Mouse (Mus musculus): ENCODE data around the gene Tfip11. TPM values are rescaled to one million over a fixed set of nuclear protein-coding genes. Genes with fewer than 3 reads are reported as not detected.

The Tfip11 gene
- polyA plus RNA-seq, 1 experiment: 39.4 TPM

DNA sequence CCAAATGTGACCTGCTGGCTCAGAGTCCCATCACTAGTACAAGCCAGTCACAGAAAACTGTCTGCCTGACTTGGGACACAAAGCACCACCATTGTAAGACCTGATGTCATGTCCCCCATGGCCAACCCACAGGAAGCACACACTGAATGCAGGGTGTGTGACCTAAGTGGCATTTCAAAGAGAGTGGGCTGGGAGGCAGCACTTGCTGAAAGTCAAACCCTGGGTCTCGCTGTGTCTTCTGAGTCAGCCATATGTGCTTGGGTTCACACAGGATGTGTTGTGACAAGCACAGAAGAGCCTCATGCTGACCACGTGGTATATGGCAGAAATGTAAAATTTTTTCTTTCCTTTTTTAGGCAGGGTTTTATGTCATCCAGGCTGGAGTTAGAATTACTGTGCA is 28.9 kb upstream of the Tfip11 start:
- TF ChIP-seq POLR2A (IDR thresholded peaks at IDR 0.05; ENCODE audit: extremely low read depth, insufficient read depth, low read length) (no peak), CTCF (IDR thresholded peaks at IDR 0.05; ENCODE audit: extremely low read depth, insufficient read depth, low read length) (no peak)
- H3K4me1 ChIP-seq (ENCODE audit: control insufficient read depth, insufficient read depth, low read length): peaks cover 14% of the 10 kb centered on the region
- H3K27ac ChIP-seq (ENCODE audit: insufficient read depth, low read length): no peak overlapping the region
- no peak overlapping the region for H3K4me3 ChIP-seq (ENCODE audit: insufficient read depth, low read length)

DNA sequence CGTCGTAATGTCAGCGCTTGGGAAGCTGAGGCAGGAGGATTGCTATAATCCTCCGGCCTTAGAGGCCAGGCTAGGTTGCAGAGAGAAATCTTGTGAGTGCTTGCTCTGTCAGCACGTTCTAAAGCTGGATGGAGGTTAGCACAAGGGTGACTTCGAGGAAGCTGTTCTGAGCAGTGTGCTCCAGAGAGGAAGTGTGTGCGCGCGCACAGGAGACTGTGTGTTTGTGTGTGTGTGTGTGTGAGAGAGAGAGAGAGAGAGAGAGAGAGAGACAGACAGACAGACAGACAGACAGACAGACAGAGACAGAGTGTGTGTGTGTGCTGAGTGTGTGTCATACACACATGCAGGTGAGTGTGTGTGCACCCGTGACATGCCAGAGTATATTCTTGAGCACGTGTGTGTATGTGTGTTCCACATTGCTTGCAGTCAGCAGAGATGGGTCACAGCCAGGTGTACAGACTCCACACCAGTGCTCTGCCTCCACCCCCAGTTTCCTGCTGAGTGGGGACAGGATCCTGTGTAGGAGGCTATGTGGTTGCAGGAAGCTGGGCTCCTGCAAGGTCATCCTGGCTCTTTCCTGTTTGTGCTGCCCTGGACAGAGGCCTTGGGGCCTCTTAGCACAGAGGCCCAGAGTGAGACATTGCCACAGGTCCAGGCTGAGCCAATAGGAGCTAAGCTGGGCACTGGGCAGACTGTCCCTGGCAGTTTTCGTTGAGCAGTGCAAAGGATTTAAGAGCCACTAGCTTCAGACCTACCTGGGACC is 27.8 kb upstream of the Tfip11 start:
- Histone ChIP-seq H3K4me1 (ENCODE audit: control insufficient read depth, insufficient read depth, low read length) (peaks cover 12% of the 10 kb centered on the region), H3K4me3 (ENCODE audit: insufficient read depth, low read length) (no peak overlapping the region), H3K27ac (ENCODE audit: insufficient read depth, low read length) (peak overlapping the region; percentile 5; the same call in 1 of the 2 replicates)
- no peak for TF ChIP-seq POLR2A (IDR thresholded peaks at IDR 0.05; ENCODE audit: extremely low read depth, insufficient read depth, low read length)
- no peak for TF ChIP-seq CTCF (IDR thresholded peaks at IDR 0.05; ENCODE audit: extremely low read depth, insufficient read depth, low read length)

DNA sequence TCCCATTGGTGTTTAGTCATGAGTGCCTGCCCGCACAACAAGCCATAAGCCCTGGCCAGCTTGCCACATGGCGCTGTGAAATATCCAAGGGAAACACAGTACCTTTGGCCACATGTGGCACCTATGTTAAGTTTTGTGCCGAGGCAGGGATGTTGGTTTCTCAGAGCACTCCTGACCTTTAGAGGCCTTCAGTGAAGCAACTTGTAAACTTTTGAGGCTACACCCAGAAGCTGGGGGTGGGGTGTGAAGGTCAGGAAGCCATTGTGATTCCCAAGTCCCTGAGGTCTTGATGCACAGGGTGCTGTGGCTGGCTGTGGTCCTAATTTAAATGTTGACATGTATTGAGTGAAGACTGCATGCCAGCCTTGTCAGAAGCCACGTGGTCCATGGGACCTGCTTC is 26.8 kb upstream of the Tfip11 start:
- no peak overlapping the region for H3K4me3 ChIP-seq (ENCODE audit: insufficient read depth, low read length)
- peaks cover 12% of the 10 kb centered on the region for H3K4me1 ChIP-seq (ENCODE audit: control insufficient read depth, insufficient read depth, low read length)
- TF ChIP-seq CTCF (IDR thresholded peaks at IDR 0.05; ENCODE audit: extremely low read depth, insufficient read depth, low read length): no peak
- TF ChIP-seq POLR2A (IDR thresholded peaks at IDR 0.05; ENCODE audit: extremely low read depth, insufficient read depth, low read length): no peak
- H3K27ac ChIP-seq (ENCODE audit: insufficient read depth, low read length): 0 out of 2 replicates have a peak overlapping the region, but pooled peaks have one; percentile 5

DNA sequence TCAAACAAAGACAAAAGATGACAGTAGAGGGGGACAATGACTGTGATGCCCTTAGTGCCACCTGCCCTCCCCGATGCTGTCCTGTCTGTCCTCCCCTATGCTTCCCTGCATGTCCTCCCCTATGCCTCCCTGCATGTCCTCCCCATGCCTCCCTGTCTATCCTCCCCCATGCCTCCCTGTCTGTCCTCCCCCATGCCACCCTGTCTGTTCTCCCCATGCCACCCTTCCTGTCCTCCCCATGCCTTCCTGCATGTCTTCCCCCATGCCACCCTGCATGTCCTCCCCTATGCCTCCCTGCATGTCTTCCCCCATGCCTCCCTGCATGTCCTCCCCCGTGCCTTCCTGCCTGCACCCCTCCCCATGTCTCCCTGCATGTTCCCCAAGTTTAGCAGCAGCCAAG is 26.0 kb upstream of the Tfip11 start:
- Histone ChIP-seq H3K27ac (ENCODE audit: insufficient read depth, low read length) (no peak overlapping the region), H3K4me3 (ENCODE audit: insufficient read depth, low read length) (no peak overlapping the region), H3K4me1 (ENCODE audit: control insufficient read depth, insufficient read depth, low read length) (peaks cover 12% of the 10 kb centered on the region)
- TF ChIP-seq POLR2A (IDR thresholded peaks at IDR 0.05; ENCODE audit: extremely low read depth, insufficient read depth, low read length) (no peak), CTCF (IDR thresholded peaks at IDR 0.05; ENCODE audit: extremely low read depth, insufficient read depth, low read length) (no peak)

DNA sequence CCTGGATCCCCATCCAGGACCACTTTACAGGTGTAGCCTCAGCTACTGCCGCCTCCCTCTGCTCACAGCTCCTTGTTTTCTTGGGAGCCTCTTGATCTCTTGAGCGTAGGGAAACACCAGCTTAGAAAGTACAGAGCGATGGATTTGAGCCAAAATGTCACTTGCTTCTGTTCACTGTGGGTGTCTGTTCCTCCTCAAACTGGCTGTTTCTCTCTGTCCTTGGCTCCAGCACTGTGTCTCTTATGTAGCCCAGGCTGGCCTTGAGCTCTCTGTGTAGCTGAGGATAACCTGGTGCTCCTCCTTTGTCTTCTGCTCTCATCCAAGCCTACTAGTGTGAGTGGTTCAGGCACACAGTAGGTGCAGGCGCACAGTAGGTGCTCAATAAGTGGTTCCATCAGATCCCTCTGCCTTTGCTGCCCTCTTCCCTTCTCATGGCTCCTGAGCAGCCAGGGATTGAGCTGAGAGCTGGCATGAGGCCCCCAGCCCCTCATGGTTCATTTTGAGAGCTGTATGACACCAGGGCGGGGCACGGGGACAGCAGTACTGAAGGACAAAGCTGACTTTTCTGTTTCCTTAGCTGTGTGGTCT is 25.3 kb upstream of the Tfip11 start:
- Histone ChIP-seq H3K4me1 (ENCODE audit: control insufficient read depth, insufficient read depth, low read length) (peaks cover 12% of the 10 kb centered on the region), H3K27ac (ENCODE audit: insufficient read depth, low read length) (no peak overlapping the region), H3K4me3 (ENCODE audit: insufficient read depth, low read length) (no peak overlapping the region)
- TF ChIP-seq POLR2A (IDR thresholded peaks at IDR 0.05; ENCODE audit: extremely low read depth, insufficient read depth, low read length) (no peak), CTCF (IDR thresholded peaks at IDR 0.05; ENCODE audit: extremely low read depth, insufficient read depth, low read length) (no peak)

DNA sequence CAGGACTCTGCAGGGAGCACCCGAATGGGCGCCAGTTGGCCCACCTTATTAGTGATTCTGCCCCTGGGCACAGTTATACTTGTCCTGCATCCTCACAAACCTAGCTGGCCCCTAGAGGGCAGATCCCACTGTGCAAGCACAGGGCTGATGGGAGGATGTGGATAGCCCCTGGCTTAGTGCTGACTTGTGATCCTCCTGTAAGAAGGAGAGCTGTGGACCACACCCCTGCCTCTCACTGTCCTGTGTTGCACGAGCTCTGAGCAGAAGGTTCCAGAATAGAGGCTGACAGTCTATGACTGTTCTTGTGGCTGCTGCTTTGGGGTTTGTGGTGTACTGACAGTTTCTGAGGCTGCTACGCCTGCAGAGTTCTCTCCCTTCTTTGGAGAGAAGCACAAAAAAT is 24.5 kb upstream of the Tfip11 start:
- peaks cover 12% of the 10 kb centered on the region for H3K4me1 ChIP-seq (ENCODE audit: control insufficient read depth, insufficient read depth, low read length)
- H3K27ac ChIP-seq (ENCODE audit: insufficient read depth, low read length): no peak overlapping the region
- TF ChIP-seq CTCF (IDR thresholded peaks at IDR 0.05; ENCODE audit: extremely low read depth, insufficient read depth, low read length) (0 out of 2 replicates have a peak, but pooled peaks have one; percentile 3), POLR2A (IDR thresholded peaks at IDR 0.05; ENCODE audit: extremely low read depth, insufficient read depth, low read length) (no peak)
- no peak overlapping the region for H3K4me3 ChIP-seq (ENCODE audit: insufficient read depth, low read length)

DNA sequence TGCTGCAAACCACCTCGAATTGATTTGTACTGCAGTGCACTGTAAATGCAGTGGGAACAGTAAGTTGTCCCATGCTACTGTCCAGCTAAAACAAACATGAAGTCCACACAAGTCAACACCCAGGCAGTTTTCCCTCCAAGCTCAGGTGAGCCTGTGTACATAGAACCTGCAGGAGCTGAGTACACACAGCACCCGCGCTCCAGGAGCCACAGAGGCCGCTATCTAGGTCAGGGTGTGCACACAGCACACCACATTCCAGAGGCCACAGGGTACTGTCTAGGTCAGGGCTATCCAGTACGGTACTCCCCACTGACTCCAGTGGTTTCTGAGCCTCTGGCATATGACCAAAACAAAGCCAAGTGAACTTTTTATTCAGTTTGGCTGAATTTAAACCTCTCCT is 23.8 kb upstream of the Tfip11 start:
- Histone ChIP-seq H3K4me3 (ENCODE audit: insufficient read depth, low read length) (no peak overlapping the region), H3K4me1 (ENCODE audit: control insufficient read depth, insufficient read depth, low read length) (peaks cover 12% of the 10 kb centered on the region), H3K27ac (ENCODE audit: insufficient read depth, low read length) (no peak overlapping the region)
- TF ChIP-seq CTCF (IDR thresholded peaks at IDR 0.05; ENCODE audit: extremely low read depth, insufficient read depth, low read length) (no peak), POLR2A (IDR thresholded peaks at IDR 0.05; ENCODE audit: extremely low read depth, insufficient read depth, low read length) (no peak)

DNA sequence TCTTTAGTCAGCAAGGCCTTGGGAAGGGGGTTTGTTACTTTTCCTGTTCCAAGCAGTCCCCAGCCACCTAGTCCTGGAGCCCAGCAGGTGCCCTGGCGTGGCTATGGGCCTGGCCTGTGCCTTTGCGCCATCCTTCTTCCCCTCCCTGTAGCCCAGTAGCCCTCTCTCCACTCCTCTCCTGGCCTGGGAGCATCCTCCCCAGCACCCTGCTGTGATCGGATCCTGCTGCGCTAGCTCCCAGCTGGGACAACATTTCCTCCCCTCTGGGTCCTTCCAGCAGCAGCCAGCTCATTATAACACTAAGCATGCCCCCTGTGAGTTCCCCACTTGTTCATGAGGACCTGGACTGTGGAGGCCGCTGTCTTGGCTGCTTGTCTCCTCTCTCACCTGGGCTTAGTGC is 20.3 kb upstream of the Tfip11 start:
- H3K4me3 ChIP-seq (ENCODE audit: insufficient read depth, low read length): no peak overlapping the region
- TF ChIP-seq POLR2A (IDR thresholded peaks at IDR 0.05; ENCODE audit: extremely low read depth, insufficient read depth, low read length) (no peak), CTCF (IDR thresholded peaks at IDR 0.05; ENCODE audit: extremely low read depth, insufficient read depth, low read length) (no peak)
- H3K4me1 ChIP-seq (ENCODE audit: control insufficient read depth, insufficient read depth, low read length): no peaks in the 10 kb centered on the region; the same call in 1 of the 2 replicates
- H3K27ac ChIP-seq (ENCODE audit: insufficient read depth, low read length): no peak overlapping the region

DNA sequence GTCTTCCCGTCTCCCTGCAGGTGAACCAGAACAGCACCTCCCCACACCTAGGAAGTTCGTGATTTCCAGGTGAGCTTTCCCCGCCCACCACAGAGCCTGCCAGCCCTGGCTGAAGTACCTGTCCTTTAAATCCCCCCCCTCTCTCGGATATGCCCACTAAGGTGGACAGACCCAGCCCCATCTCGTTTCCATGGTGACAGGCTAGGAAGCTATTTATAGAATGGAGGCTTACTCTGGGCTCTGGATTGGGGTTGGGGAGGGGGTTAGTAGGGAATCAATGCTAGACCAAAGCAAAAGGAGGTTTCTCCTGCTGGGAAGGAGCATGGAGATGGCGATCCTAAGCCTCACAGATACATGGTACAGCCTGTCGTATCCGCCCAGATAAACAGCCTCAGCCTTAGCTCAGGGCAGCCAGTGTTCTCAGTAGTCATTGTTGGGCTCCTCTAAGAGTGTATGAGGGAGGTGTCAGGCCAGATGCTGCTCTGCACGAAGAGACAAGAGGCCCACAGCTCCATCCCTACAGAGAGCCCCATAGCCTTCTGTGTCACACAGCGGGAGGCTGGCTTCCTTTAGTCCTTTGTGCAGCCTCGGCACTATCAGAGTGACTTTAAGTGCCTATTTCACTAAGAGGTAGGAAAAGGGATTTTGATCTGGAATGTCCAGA is 12.8 kb upstream of the Tfip11 start:
- Histone ChIP-seq H3K27ac (ENCODE audit: insufficient read depth, low read length) (no peak overlapping the region), H3K4me3 (ENCODE audit: insufficient read depth, low read length) (no peak overlapping the region), H3K4me1 (ENCODE audit: control insufficient read depth, insufficient read depth, low read length) (no peaks in the 10 kb centered on the region)
- no peak for TF ChIP-seq CTCF (IDR thresholded peaks at IDR 0.05; ENCODE audit: extremely low read depth, insufficient read depth, low read length)
- no peak for TF ChIP-seq POLR2A (IDR thresholded peaks at IDR 0.05; ENCODE audit: extremely low read depth, insufficient read depth, low read length)

All from cortical plate, adult 2 months (tissue).